Mouse (Mus musculus): ENCODE measurements around the gene Sp3.

DNA sequence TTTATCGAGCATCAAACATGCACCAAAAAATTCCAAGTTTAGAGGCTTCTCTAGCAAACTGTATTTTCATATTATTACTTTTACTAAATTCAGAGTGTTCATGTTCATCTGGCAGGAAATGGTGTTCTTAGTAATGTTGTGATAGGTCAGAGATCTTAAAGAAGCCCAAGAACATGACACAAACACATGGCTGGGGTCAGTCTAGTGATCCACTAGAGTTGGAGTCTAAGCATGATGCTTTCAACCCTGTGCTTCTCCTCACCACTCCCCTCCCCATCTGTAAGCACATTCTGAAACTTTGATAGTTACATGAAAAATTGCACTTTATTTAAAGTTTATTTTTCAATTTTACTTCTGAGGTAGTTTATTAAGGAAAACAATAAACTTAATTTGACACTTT is 3.0 kb downstream of the Sp3 start:
- TF ChIP-seq CTCF (IDR thresholded peaks at IDR 0.05; ENCODE audit: insufficient read depth, low read depth, low read length), result no peak
- TF ChIP-seq POLR2A (IDR thresholded peaks at IDR 0.05; ENCODE audit: insufficient read depth, low read depth, low read length), result no peak

Measured in olfactory bulb, adult 2 months (tissue).